Mouse (Mus musculus) neutrophil, adult 5-6 weeks (primary cell): ENCODE data around the gene Agtpbp1. TPM values are rescaled to one million over a fixed set of nuclear protein-coding genes. Genes with fewer than 3 reads are reported as not detected.

Experiments
- total RNA-seq: library from RNA; stranded (forward); fragments of 200-1000 nt; gene quantifications from 2 replicates; pipeline ENCODE4 v1.2.3, GENCODE M21; 2017

Gene Agtpbp1
- total RNA-seq, 1 experiment from 2014 or later: 62.6 TPM

Other genes with a start within 250 kb of the Agtpbp1 start
- gene Naa35, start within 50 bp of the Agtpbp1 start, total RNA-seq: 53.8 and 69.7 TPM in 2 replicates
- 20.0 and 22.6 TPM in 2 replicates for gene Golm1, start 90.6 kb upstream of the Agtpbp1 start, total RNA-seq
- gene 4921517D22Rik, start 108.9 kb upstream of the Agtpbp1 start, total RNA-seq: 0.23 TPM in 1 of 2 replicates, not detected in the other
- not detected in 2 replicates for gene Spata31d1a, start 125.1 kb upstream of the Agtpbp1 start, total RNA-seq
- not detected in 2 replicates for gene Spata31d1b, start 127.1 kb upstream of the Agtpbp1 start, total RNA-seq
- not detected in 2 replicates for gene Spata31d1d, start 146.5 kb upstream of the Agtpbp1 start, total RNA-seq
- 0.35 and 0.49 TPM in 2 replicates for gene 1700014D04Rik, start 161.5 kb upstream of the Agtpbp1 start, total RNA-seq
- gene Isca1, start 184.6 kb upstream of the Agtpbp1 start, total RNA-seq: 87.5 and 92.7 TPM in 2 replicates
- gene Gm49354, start 197.0 kb upstream of the Agtpbp1 start, total RNA-seq: 71.6 and 96.7 TPM in 2 replicates
- gene Tut7, start 237.9 kb upstream of the Agtpbp1 start, total RNA-seq: 389 and 433 TPM in 2 replicates